Mouse (Mus musculus) CD4-positive helper T cell, adult 2 months (primary cell): ENCODE data around the gene Gm29554.
"Not testable (repeated sequence)": the region's sequence is repeated elsewhere in the genome, so short reads cannot be mapped to it uniquely, and the experiment has no call there.

ENCODE experiments used
- DNase-seq: peaks from one replicate; pipeline ENCODE4 v3.0.0-alpha.2; 2012; ENCODE audit warnings: low read depth, missing footprints, low spot score

Gene Gm29554

GRCm38 (mm10) chrY:12273632-12274031 is at the start of gene Gm29554:
Gene Gm29554, plus strand, starts transcription at chrY:12273932.
- not testable (repeated sequence) for DNase-seq
